In genomic region chr17:56997029-56997667, GRCm38 (mm10) we compare ENCODE assay signal across 8 mouse cellular contexts. TPM values are rescaled to one million over a fixed set of nuclear protein-coding genes. Genes with fewer than 3 reads are reported as not detected.
DNase-seq lines count a peak whose midpoint lies in the region; ATAC-seq lines count a peak whose summit lies in the region.

Gene Alkbh7, plus strand, starts transcription at chr17:56997339.

- peak; percentile 93 to 96 for DNase-seq in B cell, adult 2 months
- peak; percentile 99 for DNase-seq in brain, adult 2 months (ENCODE audit: low read depth, low spot score)
- DNase-seq in heart, embryonic 10.5 days (ENCODE audit: low spot score), result peak; percentile 100
- DNase-seq in liver, result peak; percentile 98
- peak; percentile 94 to 95 for DNase-seq in spleen, postnatal 4 days (ENCODE audit: low spot score in 2 of 2)

- under 1% methylated on average over 38 of the region's 38 CpGs for WGBS in heart, embryonic 10.5 days
- under 1% methylated on average over 38 of the region's 38 CpGs for WGBS in kidney, embryonic 15.5 days

- peak; percentile 95 for ATAC-seq in erythroblast, adult 5-6 weeks (replicated peaks; ENCODE audit: low FRiP score, poor library complexity, severe bottlenecking)
- ATAC-seq in kidney, embryonic 15.5 days (replicated peaks; ENCODE audit: low FRiP score), result peak; percentile 99
- ATAC-seq in monocyte, adult 5-6 weeks (replicated peaks; ENCODE audit: insufficient number of reproducible peaks, low FRiP score, low TSS enrichment, poor library complexity, severe bottlenecking), result peak; percentile 97

- H3K27ac ChIP-seq in heart, embryonic 10.5 days, result peak within 1 kb of the TSS; percentile 85
- H3K27ac ChIP-seq in kidney, embryonic 15.5 days, result peak within 1 kb of the TSS; percentile 90

- peak within 1 kb of the TSS; percentile 82 for H3K4me2 ChIP-seq in kidney, embryonic 15.5 days

- H3K4me1 ChIP-seq in heart, embryonic 10.5 days, result peaks cover 36% of the 10 kb centered on the region
- peaks cover 10% of the 10 kb centered on the region for H3K4me1 ChIP-seq in kidney, embryonic 15.5 days

- H3K27me3 ChIP-seq in heart, embryonic 10.5 days (ENCODE audit: insufficient read depth, poor library complexity, severe bottlenecking), result no peaks in the 10 kb centered on the region
- no peaks in the 10 kb centered on the region for H3K27me3 ChIP-seq in kidney, embryonic 15.5 days

- H3K9me3 ChIP-seq in heart, embryonic 10.5 days, result no peaks in the 10 kb centered on the region
- H3K9me3 ChIP-seq in kidney, embryonic 15.5 days (replicated peaks), result no peaks in the 10 kb centered on the region

- peak within 1 kb of the TSS; percentile 61 for H3K9ac ChIP-seq in kidney, embryonic 15.5 days

- H3K36me3 ChIP-seq in heart, embryonic 10.5 days, result peaks cover 60% of the 10 kb centered on the region
- peaks cover 69% of the 10 kb centered on the region for H3K36me3 ChIP-seq in kidney, embryonic 15.5 days

- peak within 1 kb of the TSS; percentile 88 for H3K4me3 ChIP-seq in heart, embryonic 10.5 days
- H3K4me3 ChIP-seq in kidney, embryonic 15.5 days (replicated peaks), result peak within 1 kb of the TSS; percentile 88

RNA-seq across cellular contexts. Expression of gene Alkbh7, which starts in this region (rescaled TPM):
- total RNA-seq in erythroblast, adult 5-6 weeks (2015; ENCODE audit: low replicate concordance), result not detected in 2 replicates
- 2.5 and 8.9 TPM in 2 replicates for total RNA-seq in erythroblast, adult 5-6 weeks (2017; ENCODE audit: low replicate concordance)
- polyA plus RNA-seq in heart, embryonic 10.5 days (2016; fragmentation: Nextera tagmentation; extraction: Ambion mirVana), result 49.6 and 59.7 TPM in 2 replicates
- polyA plus RNA-seq in kidney, embryonic 15.5 days (2015; fragmentation: Nextera tagmentation; extraction: Ambion mirVana), result 55.3 and 56.7 TPM in 2 replicates
- total RNA-seq in monocyte, adult 5-6 weeks (2017), result 8.0 to 11.9 TPM (median 9.8 TPM) in 3 replicates

Comparison
In these comparisons a context has a peak if more than half of its experiments do, and no peak if none do; other contexts are left out.
1. Peak in every context shown above with its lines: DNase-seq, ATAC-seq, H3K4me3 ChIP-seq and H3K27ac ChIP-seq.